Mouse (Mus musculus): ENCODE data around the gene Ppard. TPM values are rescaled to one million over a fixed set of nuclear protein-coding genes. Genes with fewer than 3 reads are reported as not detected.
A peak's percentile ranks its signal among the peaks of the same experiment; 100 is the strongest.
"Not testable (repeated sequence)": the region's sequence is repeated elsewhere in the genome, so short reads cannot be mapped to it uniquely, and the experiment has no call there.

Gene Ppard
- total RNA-seq, 2 experiments from 2014 or later = 28.3 to 28.7 TPM

DNA sequence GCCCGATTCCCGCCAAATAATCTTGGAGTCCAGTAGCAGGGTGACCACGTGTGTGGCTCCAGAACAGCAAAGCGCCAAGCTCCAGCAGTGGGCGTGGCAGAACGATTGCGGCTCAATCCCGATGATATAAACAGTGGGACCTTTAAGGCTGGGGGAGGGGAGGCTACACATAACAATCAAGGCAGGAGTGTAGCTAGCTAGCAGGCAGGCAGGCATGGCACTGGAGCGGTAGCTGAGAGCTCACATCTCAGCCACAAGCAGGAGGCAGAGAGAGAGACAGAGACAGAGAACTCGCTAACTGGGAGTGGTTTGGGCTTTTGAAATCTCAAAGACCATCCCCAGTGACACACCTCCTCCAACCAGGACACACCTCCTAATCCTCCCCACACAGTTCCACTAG lies 72.7 kb downstream of the Ppard start:
- no peak for DNase-seq (ENCODE audit: low spot score in 2 of 2)
- intact Hi-C loops (cut with DNase I) = no loop called here

DNA sequence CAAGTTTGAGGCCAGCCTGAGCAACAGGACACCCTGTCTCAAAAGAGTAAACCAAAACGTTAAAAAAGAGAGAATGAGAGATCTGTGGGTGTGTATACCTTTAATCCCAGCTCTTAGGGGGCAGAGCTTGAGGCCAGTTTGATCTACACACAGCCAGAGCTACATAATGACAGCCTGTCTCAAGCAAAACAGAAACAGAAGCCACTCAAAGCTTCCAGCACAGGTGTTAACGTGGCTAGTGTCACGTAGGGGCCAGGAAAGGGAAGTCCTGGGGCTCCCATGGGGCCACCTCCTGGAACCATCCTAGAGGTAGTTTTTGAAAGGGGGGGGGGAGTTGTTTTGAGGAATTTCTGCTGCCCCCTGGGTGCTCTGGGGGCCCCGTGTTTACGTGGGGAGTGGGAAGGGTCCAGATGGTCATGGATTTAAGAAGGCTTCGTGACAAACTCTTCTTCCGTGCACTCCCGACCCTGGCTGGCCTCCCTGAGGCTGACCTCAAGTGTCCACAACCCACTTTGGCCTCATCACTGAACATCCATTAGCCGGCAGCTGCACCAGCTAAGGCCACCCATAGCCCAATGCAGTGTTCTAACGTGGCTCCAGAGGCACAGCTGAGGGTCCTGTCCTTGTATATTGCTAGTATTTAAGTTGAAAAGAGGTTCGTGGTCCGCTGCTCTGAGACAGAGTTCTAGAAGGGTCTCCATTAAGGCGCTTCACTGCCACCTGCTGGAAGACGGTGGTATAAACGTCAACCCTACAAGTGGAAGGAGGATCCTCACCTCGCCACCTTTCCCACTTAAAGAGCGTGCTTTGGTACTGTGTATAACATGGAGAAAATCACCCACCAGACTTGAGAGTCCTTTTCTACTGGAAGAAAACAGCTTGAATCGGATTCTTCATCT lies 76.0 kb downstream of the Ppard start:
- peak; percentile 85 to 94 for DNase-seq (ENCODE audit: low spot score in 2 of 2)
- intact Hi-C loops (cut with DNase I) = loop anchor here (1.0 kb wide), 1 partner anchor 82 kb away; no protein-coding TSS in a partner anchor

DNA sequence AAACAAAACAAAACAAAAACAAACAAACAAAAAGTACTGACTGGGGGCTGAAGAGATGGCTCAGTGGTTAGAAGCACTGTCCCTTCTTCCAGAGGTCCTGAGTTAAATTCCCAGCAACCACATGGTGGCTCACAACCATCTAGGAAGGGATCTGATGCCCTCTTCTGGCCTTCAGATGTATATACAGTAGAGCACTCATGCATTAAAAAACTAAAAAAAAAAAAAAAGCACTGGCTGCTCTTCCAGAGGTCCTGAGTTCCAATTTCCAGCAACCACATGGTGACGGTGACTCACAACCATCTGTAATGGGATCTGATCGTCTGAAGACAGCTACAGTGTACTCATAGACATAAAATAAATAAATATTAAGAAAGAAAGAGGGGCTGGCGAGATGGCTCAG lies 78.3 kb downstream of the Ppard start:
- intact Hi-C loops (cut with DNase I) = no loop called here
- DNase-seq (ENCODE audit: low spot score in 2 of 2) = no peak

DNA sequence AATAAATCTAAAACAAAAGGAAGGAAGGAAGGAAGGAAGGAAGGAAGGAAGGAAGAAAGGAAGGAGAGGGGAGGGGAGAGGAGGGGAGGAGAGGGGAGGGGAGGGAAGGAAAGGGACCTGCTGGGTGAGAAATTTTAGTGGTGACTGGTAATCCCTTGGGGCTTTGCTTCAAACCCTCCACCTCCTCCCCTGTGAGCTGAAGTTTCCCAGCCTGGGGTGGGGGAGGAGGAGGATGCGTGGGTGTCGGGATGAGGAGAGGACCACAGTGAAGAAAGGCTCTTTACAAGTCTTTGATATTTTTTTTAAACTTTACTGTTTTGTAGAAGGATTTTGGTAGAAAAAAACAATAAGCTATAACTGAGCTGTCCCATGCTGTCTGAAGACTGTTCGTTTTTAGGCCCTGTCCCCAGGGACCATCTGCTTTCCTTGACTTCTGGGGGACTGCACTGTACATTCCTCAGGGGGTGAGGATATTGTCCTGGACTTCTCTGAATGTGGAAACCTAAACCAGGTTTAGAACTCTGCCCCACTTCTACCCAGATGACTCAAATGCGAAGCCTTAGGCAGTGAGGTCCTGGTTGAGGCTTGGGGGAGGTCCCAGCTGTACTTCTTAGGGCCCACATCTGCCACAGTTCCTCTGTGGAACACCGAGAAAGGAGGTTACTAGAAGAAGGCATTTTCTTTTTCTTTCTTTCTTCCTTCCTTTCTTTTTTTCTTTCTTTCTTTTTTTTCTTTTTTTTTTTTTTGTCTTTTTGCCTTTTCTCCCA lies 79.0 kb downstream of the Ppard start:
- intact Hi-C loops (cut with DNase I) = no loop called here
- no peak for DNase-seq (ENCODE audit: low spot score in 2 of 2)

DNA sequence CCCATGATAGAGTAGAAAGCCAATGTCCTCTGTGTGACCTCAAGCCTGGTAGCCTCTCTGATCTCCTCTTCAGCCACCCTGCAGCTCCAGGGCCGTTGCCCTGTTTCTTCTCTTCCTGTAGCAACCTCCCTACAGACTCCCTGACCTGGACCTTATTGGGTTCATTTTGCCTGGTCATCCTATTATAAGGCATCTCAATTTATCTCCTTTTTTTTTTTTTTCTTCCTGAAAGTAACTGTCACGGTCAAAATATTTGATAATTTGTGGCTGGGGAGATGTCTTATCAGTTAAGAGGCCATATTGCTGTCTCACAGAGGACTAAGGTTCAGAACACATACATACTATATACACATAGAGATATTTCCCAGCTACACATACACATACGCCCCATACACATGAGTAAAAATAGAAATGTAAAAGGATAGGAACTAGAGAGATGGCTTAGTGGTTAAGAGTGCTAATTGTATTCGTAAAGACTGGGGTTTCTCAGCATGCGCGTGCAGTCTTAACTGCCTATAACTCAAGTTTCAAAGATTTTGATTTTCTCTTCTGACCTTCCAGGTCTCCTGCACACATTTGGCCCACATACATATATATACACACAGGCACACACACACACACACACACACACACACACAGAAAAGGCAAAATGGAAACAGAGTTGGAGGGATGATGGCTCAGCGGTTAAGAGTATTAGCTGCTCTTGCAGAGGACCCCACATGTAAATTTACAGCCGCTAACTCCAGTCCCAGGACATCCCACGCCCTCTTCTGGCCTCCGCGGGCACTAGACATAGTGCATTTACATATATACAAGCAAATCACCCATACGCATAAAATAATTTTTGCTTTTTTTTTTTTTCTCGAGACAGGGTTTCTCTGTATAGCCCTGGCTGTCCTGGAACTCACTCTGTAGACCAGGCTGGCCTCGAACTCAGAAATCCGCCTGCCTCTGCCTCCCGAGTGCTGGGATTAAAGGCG lies 80.0 kb downstream of the Ppard start:
- intact Hi-C loops (cut with DNase I) = no loop called here
- no peak for DNase-seq (ENCODE audit: low spot score in 2 of 2)

DNA sequence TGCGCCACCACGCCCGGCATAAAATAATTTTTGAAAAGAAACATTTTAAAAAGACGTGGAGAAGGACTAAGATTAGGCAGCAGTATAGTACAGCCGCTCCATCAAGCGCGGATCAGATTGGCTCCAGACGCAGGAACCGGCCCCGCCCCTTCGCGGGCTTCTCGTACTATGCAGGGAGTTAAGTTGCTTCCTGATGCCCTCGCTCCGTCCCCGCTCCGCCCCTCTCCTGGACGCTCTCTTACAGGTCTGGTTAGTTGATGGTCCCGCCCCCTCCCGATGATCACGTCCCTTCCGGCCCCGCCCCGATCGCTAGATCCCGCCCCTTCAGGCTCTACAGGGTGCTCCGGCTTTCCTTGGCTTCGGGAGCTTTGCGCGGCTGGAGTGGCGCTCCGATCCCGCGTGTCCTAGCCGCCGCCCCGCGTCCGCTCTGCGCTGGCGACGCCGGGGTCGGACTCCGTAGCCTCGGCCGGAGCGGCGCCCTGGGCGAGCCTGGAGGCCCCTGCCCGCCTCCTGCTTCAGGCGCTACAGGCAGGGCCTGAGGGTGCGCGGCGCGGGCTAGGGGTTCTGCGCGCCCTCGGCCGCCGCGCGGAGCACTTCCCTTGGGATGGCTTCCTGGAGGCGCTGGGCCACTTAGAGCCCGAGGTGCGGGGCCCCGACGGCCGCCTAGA lies 80.8 kb downstream of the Ppard start, which contains the start of gene Fance:
Gene Fance (plus strand): TSS at position 308 of the 668 bp plus-strand sequence.
- peak; percentile 94 to 96 for DNase-seq (ENCODE audit: low spot score in 2 of 2)
- intact Hi-C loops (cut with DNase I) = no loop called here

DNA sequence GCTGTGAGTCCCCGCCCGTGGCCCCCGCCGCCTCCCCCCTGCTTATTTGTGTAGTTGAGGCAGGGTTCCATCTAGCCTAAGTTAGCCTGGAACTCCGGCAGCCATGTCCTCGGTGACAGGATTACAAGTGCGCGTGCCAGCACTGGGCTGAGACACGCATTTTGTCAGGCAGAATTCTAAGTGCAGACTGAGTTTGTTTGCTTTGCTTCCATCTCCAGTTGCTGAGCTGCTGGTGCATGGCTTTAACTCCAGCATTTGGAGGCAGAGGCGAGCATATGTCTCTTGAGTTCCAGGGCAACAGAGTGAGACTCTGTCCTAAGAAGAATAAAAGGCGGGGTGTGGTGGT lies 81.4 kb downstream of the Ppard start:
- intact Hi-C loops (cut with DNase I) = no loop called here

DNA sequence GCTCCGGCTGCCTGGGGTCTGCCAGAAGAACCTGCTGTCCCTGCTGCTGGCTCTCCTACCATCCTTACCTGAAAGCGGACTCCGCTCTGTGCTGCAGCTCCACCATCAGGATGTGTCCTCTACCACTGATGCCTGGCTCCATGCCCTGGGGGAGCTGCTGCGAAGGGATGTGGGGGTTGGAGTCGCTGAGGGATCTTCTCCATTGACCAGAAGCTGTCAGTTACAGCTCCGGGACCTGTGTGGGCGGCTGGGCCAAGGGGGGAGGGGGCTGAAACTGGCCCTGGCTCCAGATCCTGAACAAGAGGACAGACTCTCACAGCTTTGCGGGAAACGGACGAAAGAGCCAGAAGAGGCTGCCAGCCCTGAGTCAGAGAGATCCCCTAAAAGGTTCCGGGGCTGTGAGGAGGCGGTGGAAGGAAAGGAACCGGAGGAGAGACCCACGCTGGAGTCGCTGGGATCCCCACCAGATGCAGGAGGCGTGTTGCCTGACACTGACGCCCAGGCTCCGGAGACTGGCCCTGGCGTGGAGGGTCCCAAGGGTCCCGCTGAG lies 83.2 kb downstream of the Ppard start:
- intact Hi-C loops (cut with DNase I) = no loop called here
- DNase-seq (ENCODE audit: low spot score in 2 of 2) = no peak

More for the DNA sequence above, 81.4 kb downstream of the Ppard start:
- no peak for DNase-seq (ENCODE audit: low spot score in 2 of 2)

DNA sequence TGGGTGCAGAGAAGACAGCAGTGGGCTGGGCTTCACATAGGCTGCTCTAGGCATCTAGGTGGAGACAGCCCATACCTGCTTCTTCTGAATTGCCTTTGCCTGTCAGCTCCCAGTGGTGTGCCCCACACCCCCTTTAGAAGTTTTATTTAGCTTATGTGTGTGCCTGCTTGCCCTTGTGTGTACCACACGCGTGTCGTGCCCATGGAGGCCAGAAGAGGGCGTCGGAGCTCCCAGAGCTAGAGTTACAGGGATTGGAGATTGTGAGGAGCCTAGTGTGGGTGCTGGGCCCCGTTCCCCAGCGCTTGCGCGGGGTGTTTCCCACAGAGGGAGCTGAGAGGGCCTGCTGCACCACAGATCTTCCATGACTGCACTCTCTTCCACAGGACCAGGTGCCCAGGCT lies 84.0 kb downstream of the Ppard start:
- intact Hi-C loops (cut with DNase I) = no loop called here
- no peak for DNase-seq (ENCODE audit: low spot score in 2 of 2)

DNA sequence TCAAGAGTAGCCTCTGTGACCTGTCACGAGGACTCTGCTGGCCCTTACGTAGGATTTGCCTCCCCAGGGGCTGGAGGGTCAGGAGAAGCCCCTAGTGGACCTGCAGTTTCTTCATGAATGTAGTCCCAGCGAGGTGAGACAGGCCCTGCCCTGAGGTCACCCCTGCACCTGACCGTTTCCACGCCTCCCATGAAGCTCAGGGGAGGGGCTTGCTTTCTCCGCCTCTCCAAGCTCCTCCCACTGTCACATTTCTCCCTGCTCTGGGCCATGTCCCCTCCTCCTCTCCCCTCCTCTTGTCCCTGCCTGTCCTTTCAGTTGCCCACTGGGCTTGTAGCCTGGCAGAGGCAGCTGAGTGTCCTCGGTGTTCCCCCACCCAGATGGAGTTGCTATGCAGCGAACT lies 84.6 kb downstream of the Ppard start:
- intact Hi-C loops (cut with DNase I) = no loop called here
- DNase-seq (ENCODE audit: low spot score in 2 of 2) = no peak

DNA sequence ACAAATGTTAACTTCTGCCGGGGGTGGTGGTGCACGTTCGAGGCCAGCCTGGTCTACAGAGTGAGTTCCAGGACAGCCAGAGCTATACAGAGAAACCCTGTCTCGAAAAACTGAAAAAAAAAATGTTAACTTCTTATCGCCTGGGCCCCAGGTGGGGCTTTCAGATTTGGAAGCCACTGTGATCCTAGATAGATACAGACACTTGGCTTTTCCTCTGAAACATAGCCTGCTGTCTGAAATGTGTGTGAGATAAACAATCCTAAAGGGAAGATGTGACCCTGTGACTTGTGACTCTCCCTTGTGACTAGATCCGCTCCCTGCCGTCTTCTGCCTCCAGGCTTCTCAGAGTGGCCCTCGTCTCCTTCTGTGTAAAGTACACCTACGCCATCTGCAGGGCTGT lies 85.2 kb downstream of the Ppard start:
- intact Hi-C loops (cut with DNase I) = no loop called here
- no peak for DNase-seq (ENCODE audit: low spot score in 2 of 2)

DNA sequence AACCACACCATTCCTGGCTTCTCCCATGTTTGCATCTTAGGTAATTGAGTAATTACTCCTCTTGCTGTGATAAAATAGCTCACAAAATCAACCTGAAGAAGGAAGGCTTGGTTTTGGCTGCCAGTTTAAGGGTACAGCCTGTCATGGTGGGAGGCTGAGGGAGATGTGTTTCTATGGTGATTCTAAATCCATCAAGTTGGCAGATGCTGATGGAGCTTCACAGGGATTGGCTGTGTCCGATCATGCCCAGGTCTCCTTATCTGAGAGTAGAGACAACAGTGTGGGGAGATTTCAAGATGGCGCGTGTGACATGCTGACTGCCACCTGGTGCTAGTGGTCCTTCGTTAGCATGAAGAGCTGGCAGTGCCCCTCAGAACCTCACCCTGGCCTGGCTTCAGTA lies 89.2 kb downstream of the Ppard start:
- intact Hi-C loops (cut with DNase I) = loop anchor here (10.0 kb wide), 1 partner anchor 203 kb away; no protein-coding TSS in a partner anchor
- DNase-seq (ENCODE audit: low spot score in 2 of 2) = no peak

DNA sequence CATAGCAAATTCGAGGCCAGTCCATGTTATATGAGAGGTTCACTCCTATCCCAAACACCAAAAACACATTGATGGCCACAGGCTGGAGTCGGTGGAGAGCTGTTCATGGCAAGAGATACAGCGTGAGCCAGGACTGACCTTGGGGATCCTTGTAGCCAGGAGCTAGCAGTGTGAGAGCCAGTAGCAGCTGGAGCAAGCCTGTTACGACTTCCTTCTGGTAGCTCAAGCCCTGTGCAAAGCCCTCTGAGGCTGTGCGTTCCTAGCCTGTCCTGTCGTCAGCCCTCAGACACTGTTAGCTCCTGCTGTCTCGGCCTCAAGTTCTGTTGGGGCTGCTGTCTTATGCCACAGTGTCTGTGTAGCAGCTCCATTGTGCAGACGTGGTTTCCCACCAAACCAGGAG lies 91.3 kb downstream of the Ppard start:
- intact Hi-C loops (cut with DNase I) = loop anchor here (10.0 kb wide), 1 partner anchor 201 kb away; no protein-coding TSS in a partner anchor
- DNase-seq (ENCODE audit: low spot score in 2 of 2) = no peak

DNA sequence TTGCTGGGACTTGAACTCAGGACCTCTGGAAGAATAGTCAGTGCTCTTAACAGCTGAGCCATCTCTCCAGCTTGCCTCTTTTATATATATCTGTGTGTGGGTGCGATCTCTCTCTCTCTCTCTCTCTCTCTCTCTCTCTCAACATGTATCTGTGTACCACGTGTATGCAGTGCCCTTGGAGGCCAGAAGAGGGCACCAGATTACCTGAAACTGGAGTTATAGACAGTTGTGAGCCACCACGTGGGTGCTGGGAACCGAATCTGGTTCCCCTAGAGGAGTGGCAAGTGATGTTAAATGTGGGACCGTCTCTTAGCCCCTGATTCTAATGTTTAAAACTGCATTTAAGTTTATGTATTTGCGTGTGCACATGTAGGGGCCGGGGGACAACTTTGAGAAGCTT lies 91.9 kb downstream of the Ppard start:
- DNase-seq (ENCODE audit: low spot score in 2 of 2) = not testable (repeated sequence)
- intact Hi-C loops (cut with DNase I) = loop anchor here (10.0 kb wide), 1 partner anchor 200 kb away; no protein-coding TSS in a partner anchor

DNA sequence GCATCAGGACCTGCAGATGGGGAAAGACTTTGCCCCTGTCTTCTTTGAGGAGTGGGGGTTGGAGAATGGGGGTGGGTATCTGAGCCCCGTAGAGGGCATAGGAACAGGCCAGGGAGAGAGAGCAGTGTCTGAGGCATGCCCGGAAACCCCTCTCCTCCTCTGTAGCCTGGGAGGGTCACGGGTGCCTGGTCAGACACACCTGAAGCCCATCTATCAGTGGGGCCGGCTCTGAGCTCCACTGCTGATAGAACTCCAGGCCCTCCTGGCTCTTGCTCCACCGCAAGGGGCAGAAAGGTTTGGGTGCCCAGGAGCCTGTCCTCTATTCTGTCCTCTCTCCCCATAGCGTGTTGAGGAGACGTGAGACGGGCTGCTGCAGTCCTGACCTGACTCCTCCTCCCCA lies 93.3 kb downstream of the Ppard start:
- intact Hi-C loops (cut with DNase I) = loop anchor here (10.0 kb wide), 1 partner anchor 199 kb away; no protein-coding TSS in a partner anchor
- DNase-seq (ENCODE audit: low spot score in 2 of 2) = no peak

DNA sequence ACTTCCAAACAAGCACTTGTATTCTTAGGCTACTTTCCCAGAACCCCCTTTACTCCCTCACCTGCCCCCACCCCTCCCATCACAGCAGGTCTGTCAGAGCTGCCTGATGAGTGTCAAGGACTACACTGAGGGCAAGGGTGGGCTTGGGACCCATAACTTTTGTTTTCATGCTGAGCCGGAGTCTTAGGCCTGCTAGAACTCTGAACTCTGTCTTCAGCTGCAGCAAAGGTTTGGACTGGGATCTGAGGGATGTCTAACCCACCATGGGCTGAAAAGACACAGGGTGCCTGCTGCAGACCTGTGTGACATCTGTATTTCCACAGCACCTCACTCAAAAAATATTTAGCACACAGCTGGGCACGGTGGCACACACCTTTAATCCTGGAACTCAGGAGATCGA lies 94.5 kb downstream of the Ppard start:
- intact Hi-C loops (cut with DNase I) = loop anchor here (10.0 kb wide), 1 partner anchor 198 kb away; no protein-coding TSS in a partner anchor
- DNase-seq (ENCODE audit: low spot score in 2 of 2) = no peak

DNA sequence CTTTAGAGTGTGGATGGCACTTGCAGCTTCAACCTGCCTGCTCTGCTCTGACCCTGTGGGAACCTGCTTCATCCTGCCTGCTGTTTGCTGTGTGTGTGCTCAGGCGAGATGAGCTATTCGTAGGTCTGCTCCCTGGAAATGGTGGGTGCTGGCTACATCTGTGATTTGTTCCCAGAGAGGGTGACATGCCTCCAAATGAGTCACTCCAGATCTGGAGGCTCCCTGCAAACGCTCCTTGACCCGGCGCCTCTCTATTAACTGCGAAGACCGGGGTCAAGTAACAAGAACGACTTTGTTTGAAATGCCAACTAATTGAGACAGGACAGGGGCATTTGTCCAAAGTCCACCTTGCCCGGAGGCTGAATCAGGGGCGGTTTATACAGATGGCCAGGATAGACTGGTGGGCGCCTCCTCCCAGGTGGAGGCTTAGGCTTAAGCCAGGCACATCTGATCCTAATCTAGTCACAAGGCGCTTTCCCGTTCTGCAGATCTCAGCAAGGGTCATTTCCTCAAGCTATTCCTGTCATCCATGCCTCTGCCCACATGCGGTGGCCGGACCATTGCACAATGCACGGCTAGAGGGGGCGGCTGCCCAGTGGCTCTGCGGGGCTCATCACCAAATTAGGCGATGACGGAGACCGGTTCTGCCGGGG lies 95.3 kb downstream of the Ppard start:
- peak; percentile 35 to 72 for DNase-seq (ENCODE audit: low spot score in 2 of 2)
- intact Hi-C loops (cut with DNase I) = loop anchor here (10.0 kb wide), 1 partner anchor 197 kb away; no protein-coding TSS in a partner anchor
